Mouse (Mus musculus) cerebellum, adult 18-20 months (tissue): ENCODE measurements around the gene Wdr74.
"Not testable (repeated sequence)": the region's sequence is repeated elsewhere in the genome, so short reads cannot be mapped to it uniquely, and the experiment has no call there.

Experiments used
- DNase-seq, 2 experiments: peaks; one replicate each; pipeline ENCODE4 v3.0.0; 2021

Gene Wdr74

DNA sequence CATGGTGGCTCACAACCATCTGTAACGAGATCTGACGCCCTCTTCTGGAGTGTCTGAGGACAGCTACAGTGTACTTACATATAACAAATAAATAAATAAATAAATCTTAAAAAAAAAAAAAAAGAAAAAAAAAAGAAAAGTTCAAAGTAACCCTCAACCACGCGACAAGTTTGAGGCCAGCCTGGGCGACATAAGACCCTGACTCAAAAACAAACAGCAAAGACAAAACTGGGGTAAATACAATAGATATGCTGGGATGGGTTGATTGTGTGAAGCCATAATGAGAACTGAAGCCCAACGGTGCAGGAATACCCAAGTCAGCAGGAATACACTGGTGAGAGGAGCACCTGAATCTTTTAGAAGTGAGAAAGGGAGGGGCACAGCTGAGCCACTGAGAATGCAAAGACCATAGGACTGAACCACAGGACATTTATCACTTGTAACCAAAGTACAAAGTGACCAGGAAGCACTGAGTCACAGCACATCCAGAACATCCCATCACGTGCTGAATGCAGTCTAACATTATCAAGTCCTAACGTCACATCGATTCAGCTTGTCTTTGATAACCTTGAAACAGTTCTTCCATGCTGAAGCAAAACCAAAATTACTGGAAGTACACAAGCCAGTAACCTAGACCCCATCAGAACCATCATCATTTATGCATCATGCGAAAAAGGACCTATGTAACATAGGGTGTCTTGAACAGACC, 18.7 kb upstream of the Wdr74 start:
- no peak for DNase-seq

DNA sequence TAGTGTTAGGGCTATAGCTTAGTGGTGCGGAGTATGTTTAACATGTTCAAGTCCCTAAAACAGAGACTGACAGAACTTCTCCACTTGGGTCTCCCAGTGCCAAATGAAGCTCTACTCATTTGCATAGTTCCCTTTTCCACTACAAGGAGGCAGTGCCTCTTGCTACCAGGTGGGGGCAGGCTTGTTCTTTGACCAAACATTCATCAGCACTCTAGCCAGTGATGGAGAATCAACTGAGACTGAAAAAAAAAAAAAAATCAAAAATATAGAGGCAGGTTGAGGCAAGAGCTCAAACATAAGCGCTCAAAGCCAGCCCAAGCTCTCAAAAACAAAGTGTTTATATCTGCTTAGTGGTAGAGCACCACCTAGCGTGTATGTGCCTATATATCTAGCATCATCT, 17.3 kb upstream of the Wdr74 start:
- peak; percentile 60 to 68 for DNase-seq

GRCm38 (mm10) chr19:8719037-8719436, 16.6 kb upstream of the Wdr74 start:
- not testable (repeated sequence) for DNase-seq

DNA sequence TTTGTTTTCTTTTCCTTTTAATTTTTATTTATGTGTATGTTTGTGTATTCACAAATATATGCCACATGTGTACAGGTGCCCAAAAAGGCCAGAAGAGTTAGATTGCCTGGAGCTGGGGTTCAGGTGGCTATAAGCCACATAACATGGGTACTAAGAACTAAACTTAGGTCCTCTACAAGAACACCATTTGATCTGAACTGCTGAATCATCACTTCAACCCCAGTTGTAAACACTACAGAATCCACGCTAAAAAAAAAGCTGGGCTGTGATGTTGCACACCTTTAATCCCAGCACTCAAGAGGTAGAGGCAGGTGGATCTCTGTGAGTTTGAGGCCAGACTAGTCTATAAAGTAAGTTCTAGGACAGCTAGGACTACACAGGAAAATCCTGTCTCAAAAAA, 14.2 kb upstream of the Wdr74 start:
- no peak for DNase-seq

DNA sequence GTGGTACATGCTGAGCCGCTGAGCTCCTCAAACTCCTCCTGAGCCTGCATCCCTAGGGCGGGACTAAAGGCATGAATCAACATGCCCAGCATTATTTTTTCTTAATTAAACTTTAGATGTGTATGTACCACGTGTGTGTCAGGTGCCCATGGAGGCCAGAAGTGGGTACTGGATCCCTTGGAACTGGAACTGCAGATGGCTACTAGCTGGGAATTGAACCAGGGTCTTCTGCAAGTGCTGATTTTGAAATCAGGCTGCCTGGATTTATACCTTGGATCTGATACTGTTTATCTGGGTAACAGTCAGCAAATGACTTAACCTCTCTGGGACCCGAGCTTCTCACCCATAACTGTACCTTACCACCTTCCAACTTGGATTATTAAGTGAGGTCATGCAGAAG, 13.6 kb upstream of the Wdr74 start:
- no peak for DNase-seq

DNA sequence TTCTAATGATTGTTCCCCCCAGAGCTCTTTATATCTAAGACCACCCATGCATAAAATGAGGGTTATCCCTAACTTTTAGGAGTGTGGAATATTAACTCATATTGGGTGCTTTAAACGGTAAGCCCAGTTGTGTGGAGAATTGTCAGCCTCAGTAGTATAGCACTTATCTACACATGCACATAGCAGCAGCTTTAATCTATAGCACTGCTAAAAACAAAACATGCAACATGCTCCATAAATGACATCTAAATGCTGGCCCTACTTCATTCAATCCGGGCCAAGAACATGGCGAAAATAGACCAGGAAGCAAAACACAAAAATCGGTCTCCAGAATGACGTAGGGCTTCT, 13.1 kb upstream of the Wdr74 start:
- DNase-seq, result no peak

- peak; percentile 96 to 98 for DNase-seq
Measured at GRCm38 (mm10) chr19:8722907-8723573, 12.6 kb upstream of the Wdr74 start, which contains the start of gene Slc3a2. Gene Slc3a2, minus strand, starts transcription at chr19:8723369.

GRCm38 (mm10) chr19:8723574-8724346, 11.9 kb upstream of the Wdr74 start:
- DNase-seq, result no peak

- DNase-seq, result no peak
Measured at GRCm38 (mm10) chr19:8724392-8724791, 11.2 kb upstream of the Wdr74 start.

- DNase-seq, result no peak
Measured at GRCm38 (mm10) chr19:8725081-8725613, 10.5 kb upstream of the Wdr74 start.

DNA sequence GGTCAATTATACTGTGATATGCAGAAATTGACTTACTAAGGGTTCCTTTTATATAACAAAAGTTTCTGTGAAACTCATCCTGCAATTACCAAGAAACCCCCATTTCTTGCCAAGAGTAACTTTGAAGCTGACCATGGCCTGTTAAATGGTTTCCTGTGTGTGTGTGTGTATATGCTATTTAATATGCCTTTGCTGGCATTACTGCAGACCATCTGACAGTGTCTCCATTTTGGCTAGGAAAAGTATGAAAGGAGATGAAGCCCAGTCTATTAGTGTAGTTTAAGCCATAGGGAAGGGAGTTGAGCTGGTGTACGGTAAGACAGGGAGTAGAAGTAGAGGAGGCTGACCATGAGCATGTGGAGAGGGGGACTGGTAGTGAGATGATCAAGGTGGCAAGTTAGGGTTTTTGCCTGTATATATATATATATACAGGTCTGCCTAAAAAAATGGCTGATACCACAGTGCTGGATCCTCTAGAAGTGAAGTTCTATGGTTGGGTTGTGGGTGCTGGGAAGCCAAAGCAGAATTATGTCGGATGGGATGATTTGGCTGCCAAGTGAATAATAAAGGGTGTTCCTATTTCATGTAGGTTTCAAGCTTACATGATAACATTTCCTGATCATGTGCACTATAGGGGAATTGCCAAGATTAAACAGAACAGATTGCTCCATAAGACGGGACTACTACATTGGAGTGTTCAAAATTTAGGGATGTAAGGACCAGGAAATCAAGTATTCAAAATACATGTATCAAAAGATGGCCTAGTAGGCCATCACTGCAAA, 8.8 kb upstream of the Wdr74 start:
- DNase-seq, result no peak

- no peak for DNase-seq
Measured at GRCm38 (mm10) chr19:8727495-8728114, 8.0 kb upstream of the Wdr74 start.

GRCm38 (mm10) chr19:8728335-8729099, 7.1 kb upstream of the Wdr74 start:
- DNase-seq, result not testable (repeated sequence)

DNA sequence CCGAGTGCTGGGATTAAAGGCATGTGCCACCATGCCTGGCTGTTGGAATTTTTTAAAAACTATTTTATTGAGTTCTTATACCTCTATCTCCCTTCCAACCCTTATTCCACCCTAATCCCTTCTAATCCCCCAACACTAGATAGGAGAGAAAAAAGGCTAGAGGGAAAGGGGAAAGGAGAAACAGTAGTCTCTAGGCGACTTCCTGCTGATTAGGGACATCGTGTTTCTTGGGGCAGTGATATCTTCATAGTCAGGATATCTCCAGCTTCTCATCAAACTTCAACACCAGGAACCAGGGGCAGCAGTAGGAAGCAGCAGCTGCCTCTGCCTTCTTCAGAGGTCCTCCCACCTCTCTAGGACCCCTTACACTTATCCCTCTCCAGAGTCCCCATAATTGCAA, 1.3 kb upstream of the Wdr74 start:
- no peak for DNase-seq

DNA sequence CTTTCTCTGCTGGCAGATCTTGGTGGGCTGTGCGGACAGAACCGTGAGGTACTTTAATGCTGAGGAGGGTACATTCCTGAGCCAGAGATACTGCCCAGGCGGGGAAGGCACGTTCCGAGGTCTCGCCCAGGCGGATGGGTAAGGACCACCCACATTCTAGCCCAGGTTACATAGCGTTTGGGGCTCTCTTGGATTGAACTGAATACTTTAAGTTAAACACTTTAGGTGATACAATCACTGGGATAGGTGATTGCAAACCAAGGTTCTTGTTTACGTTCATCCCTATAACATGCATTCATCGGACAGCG, 487 bp downstream of the Wdr74 start:
- no peak for DNase-seq

- no peak for DNase-seq
Measured at GRCm38 (mm10) chr19:8738911-8739310, 3.3 kb downstream of the Wdr74 start.

DNA sequence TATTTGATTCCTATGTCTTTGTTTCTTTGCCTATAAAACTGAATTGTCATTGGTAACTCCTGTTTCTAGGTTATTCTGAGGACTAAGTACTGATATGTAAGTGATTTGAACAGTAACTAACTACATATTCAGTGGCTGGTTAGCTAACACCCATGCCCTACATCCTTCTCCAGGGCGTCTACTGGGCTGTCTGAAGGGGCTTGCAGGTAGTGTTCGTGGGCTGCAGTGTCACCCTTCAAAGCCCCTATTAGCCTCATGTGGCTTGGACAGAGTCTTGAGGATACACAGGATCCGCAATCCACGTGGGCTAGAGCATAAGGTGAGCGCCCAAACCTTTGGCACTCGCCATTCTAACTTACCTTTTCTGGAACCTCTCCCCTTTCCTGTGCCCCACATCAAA, 4.0 kb downstream of the Wdr74 start:
- no peak for DNase-seq

DNA sequence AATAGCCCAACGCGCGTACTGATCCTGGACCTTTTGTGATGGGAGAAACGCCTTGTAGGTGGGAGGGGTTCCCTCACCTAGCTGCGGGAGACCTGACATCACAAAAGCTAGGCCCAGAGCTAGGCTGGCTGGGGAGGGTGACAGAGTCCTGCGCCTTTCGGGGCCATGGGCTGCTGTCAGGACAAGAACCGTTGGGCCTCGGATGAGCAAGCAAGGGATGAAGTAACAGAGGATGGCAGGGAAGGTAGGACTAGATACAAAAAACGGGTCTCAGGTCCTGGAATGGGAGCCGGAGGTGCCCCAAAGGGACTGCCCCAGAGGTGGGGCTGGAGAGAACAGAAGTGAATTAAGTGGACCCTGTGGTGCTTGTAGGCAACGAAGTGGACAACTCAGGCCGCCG, 5.0 kb downstream of the Wdr74 start, which contains the start of gene 1700092M07Rik:
TSS of gene 1700092M07Rik (plus strand) at position 116 of the 400 bp plus-strand sequence.
- peak in 1 of 2 experiments; percentile 25 for DNase-seq

DNA sequence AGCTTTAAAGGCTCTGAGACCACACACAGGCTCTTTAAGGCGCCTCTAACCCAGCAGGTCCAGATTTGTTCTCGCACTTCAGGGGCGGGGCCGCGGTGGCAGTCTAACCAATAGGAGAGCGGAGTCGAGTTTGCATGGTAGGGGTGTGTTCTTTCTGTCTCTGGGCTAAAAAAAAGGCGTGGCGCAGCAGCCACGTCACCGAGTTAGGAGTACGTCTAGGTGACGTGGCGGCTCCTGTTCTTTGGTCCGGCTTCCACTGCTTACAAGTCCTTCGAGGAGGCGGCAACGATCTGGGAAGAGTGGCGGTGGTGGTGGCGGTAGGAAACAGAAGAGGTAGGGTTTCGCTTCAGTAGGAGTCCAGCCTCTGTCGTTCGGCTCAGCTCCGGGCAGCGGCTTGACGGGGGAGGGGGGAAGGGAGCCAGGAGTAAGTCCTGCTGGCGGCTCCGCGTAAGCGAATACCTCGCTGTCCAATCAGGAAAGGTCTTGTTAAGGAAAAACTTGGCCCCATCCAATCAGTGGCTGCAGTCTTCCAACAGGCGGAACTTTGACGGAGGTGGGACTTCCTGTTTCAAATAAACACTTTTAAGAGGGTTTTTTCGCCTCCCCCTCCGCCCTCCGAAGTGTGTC, 5.7 kb downstream of the Wdr74 start, which contains the start of gene Stx5a:
TSS of gene Stx5a (plus strand) at position 171 of the 627 bp plus-strand sequence.
- peak; percentile 94 to 97 for DNase-seq

GRCm38 (mm10) chr19:8742176-8742575, 6.5 kb downstream of the Wdr74 start:
- peak in 1 of 2 experiments; percentile 30 for DNase-seq

- no peak for DNase-seq
Measured at GRCm38 (mm10) chr19:8745382-8745781, 9.8 kb downstream of the Wdr74 start.
